Mouse (Mus musculus) forebrain, embryonic 16.5 days (tissue): ENCODE data around the gene Rpl11. TPM values are rescaled to one million over a fixed set of nuclear protein-coding genes. Genes with fewer than 3 reads are reported as not detected.

Experiments
- polyA plus RNA-seq: library from polyadenylated mRNA; unstranded; fragments of >200 nt; fragmentation: Nextera tagmentation; extraction: Ambion mirVana; gene quantifications from 2 replicates; pipeline ENCODE4 v1.2.1, GENCODE M21; 2015

Rpl11 gene
- polyA plus RNA-seq, 1 experiment from 2014 or later = 302 TPM

Other genes with a start within 250 kb of the Rpl11 start
- gene Srsf10, start 197.7 kb downstream of the Rpl11 start, polyA plus RNA-seq = 253 and 294 TPM in 2 replicates
- gene Pnrc2, start 179.6 kb downstream of the Rpl11 start, polyA plus RNA-seq = 120 and 140 TPM in 2 replicates
- gene Cnr2, start 158.0 kb downstream of the Rpl11 start, polyA plus RNA-seq = 0.12 TPM in 1 of 2 replicates, not detected in the other
- gene Fuca1, start 132.7 kb downstream of the Rpl11 start, polyA plus RNA-seq = 52.9 and 58.8 TPM in 2 replicates
- gene Hmgcl, start 107.0 kb downstream of the Rpl11 start, polyA plus RNA-seq = 62.2 and 67.9 TPM in 2 replicates
- gene Gale, start 89.7 kb downstream of the Rpl11 start, polyA plus RNA-seq = 34.7 and 44.1 TPM in 2 replicates
- gene Lypla2, start 80.8 kb downstream of the Rpl11 start, polyA plus RNA-seq = 169 and 197 TPM in 2 replicates
- 56.0 and 56.1 TPM in 2 replicates for gene Pithd1, start 66.2 kb downstream of the Rpl11 start, polyA plus RNA-seq
- gene Eloa, start 31.7 kb downstream of the Rpl11 start, polyA plus RNA-seq = 32.5 and 36.2 TPM in 2 replicates
- 85.1 and 102 TPM in 2 replicates for gene Id3, start 90.1 kb upstream of the Rpl11 start, polyA plus RNA-seq
- gene E2f2, start 119.0 kb upstream of the Rpl11 start, polyA plus RNA-seq = 3.9 and 4.3 TPM in 2 replicates
- 3.7 and 4.1 TPM in 2 replicates for gene Asap3, start 152.9 kb upstream of the Rpl11 start, polyA plus RNA-seq
- 0.44 and 1.2 TPM in 2 replicates for gene Tcea3, start 194.3 kb upstream of the Rpl11 start, polyA plus RNA-seq
- 50.1 and 54.7 TPM in 2 replicates for gene Zfp46, start 231.3 kb upstream of the Rpl11 start, polyA plus RNA-seq